Mouse (Mus musculus): ENCODE data around the gene Uggt1.

Gene Uggt1

GRCm38 (mm10) chr1:36118061-36118685 lies 126.3 kb downstream of the Uggt1 start:
- no peak for DNase-seq (ENCODE audit: low spot score in 2 of 2)

- no peak for DNase-seq (ENCODE audit: low spot score in 2 of 2)
Observed at GRCm38 (mm10) chr1:36116488-36116887, 128.0 kb downstream of the Uggt1 start.

- no peak for DNase-seq (ENCODE audit: low spot score in 2 of 2)
Observed at GRCm38 (mm10) chr1:36114844-36115243, 129.7 kb downstream of the Uggt1 start.

GRCm38 (mm10) chr1:36113670-36114069 lies 130.8 kb downstream of the Uggt1 start:
- no peak for DNase-seq (ENCODE audit: low spot score in 2 of 2)

GRCm38 (mm10) chr1:36112665-36113064 lies 131.9 kb downstream of the Uggt1 start:
- DNase-seq (ENCODE audit: low spot score in 2 of 2) = no peak

GRCm38 (mm10) chr1:36109987-36110386 lies 134.5 kb downstream of the Uggt1 start:
- no peak for DNase-seq (ENCODE audit: low spot score in 2 of 2)

GRCm38 (mm10) chr1:36105917-36106706 lies 138.4 kb downstream of the Uggt1 start:
- DNase-seq (ENCODE audit: low spot score in 2 of 2) = no peak

- no peak for DNase-seq (ENCODE audit: low spot score in 2 of 2)
Observed at GRCm38 (mm10) chr1:36100371-36100770, 144.1 kb downstream of the Uggt1 start.

- DNase-seq (ENCODE audit: low spot score in 2 of 2) = no peak
Observed at GRCm38 (mm10) chr1:36098432-36098831, 146.1 kb downstream of the Uggt1 start.

- peak; percentile 92 to 93 for DNase-seq (ENCODE audit: low spot score in 2 of 2)
Observed at GRCm38 (mm10) chr1:36095423-36096272, 148.9 kb downstream of the Uggt1 start.

GRCm38 (mm10) chr1:36093741-36094140 lies 150.8 kb downstream of the Uggt1 start:
- no peak for DNase-seq (ENCODE audit: low spot score in 2 of 2)

GRCm38 (mm10) chr1:36091246-36091645 lies 153.3 kb downstream of the Uggt1 start:
- DNase-seq (ENCODE audit: low spot score in 2 of 2) = no peak

GRCm38 (mm10) chr1:36090722-36091110 lies 153.8 kb downstream of the Uggt1 start:
- DNase-seq (ENCODE audit: low spot score in 2 of 2) = no peak

Measured in right cerebral cortex, postnatal 36 days (tissue).